Mouse (Mus musculus) spleen, postnatal 36 days (tissue): ENCODE data around the gene Nhej1.

Experiments
- DNase-seq, 2 experiments: peaks; one replicate each; pipeline ENCODE4 v3.0.0; 2022; ENCODE audit warnings: low spot score in 2 of 2, mixed read lengths in 1 of 2

Nhej1 gene

GRCm38 (mm10) chr1:74935402-74935801, 189.6 kb downstream of the Nhej1 start, which contains the start of gene Cfap65:
TSS of gene Cfap65 (minus strand) at chr1:74935599.
- DNase-seq = no peak

GRCm38 (mm10) chr1:74927621-74928296, 197.2 kb downstream of the Nhej1 start:
- DNase-seq = no peak

GRCm38 (mm10) chr1:74926721-74927120, 198.3 kb downstream of the Nhej1 start:
- no peak for DNase-seq

GRCm38 (mm10) chr1:74924464-74924863, 200.5 kb downstream of the Nhej1 start:
- no peak for DNase-seq
